Mouse (Mus musculus): ENCODE measurements around the gene Pias4. TPM values are rescaled to one million over a fixed set of nuclear protein-coding genes. Genes with fewer than 3 reads are reported as not detected.
A peak's percentile ranks its signal among the peaks of the same experiment; 100 is the strongest.
"Not testable (repeated sequence)": the region's sequence is repeated elsewhere in the genome, so short reads cannot be mapped to it uniquely, and the experiment has no call there.

Pias4 gene
- total RNA-seq, 4 experiments from 2014 or later = 27.0 to 35.1 (median 31.7) TPM

GRCm38 (mm10) chr10:81173132-81173531 lies 5.4 kb upstream of the Pias4 start:
- peak in 1 of 2 experiments; percentile 84 for DNase-seq (ENCODE audit: low spot score in 2 of 2)

- not testable (repeated sequence) for DNase-seq (ENCODE audit: low spot score in 2 of 2)
Measured at GRCm38 (mm10) chr10:81169411-81169900, 1.7 kb upstream of the Pias4 start.

GRCm38 (mm10) chr10:81168521-81169244 lies 960 bp upstream of the Pias4 start:
- peak in 1 of 2 experiments; percentile 74 for DNase-seq (ENCODE audit: low spot score in 2 of 2)

DNA sequence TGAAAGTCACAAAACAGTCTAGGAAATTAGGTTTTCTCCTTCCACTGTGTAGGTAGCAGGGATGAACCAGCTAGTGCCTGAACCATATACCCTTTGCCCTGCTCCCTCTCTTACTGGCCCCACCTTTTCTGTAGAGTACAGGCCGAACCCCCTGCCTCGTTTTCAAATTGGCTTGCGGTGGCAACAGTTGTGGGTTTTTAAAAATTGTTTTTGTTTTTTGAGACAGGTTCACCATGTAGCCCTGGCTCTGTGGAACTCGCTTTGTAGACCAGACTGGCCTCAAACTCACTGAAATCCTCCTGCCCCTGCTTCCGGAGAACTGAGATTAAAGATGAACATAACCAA lies 336 bp upstream of the Pias4 start:
- DNase-seq (ENCODE audit: low spot score in 2 of 2) = no peak

DNA sequence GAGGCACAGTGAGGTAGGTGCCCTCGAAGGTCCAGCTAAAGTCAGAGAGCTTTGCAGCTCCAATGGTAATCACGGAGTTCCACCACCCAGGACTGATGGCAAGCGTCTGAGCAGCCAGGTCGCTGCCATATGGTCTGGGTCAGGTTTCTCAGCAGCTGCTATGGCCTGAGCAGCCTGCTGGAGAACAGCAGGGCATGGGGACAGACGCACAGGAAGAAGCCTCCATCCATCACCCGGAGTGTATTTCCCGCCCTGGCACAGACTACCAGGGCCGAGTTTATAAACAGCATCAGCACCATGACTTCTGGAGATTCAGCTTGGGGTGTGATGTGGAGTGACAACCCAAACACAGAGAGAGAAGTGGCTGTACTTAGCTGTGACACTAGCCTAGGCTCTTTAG lies 2.6 kb downstream of the Pias4 start:
- no peak for DNase-seq (ENCODE audit: low spot score in 2 of 2)

DNA sequence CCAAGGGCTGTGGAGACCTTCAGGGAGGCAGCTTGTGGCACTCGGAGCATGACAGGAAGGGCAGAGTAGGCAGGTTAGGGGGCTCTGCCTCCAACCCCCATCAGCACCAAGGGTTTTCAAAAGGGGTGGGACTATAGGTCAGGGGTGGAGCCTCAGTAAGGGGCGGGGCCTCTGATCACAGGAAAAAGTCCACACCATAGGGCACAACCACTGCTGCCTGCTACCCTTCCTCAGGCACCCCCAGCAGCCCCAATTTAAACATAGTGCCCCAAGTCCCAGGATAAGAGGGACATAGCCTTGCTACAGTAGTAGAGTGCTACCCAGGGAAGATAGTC lies 5.4 kb downstream of the Pias4 start:
- DNase-seq (ENCODE audit: low spot score in 2 of 2) = no peak

- no peak for DNase-seq (ENCODE audit: low spot score in 2 of 2)
Measured at GRCm38 (mm10) chr10:81161602-81162317, 6.0 kb downstream of the Pias4 start.

DNA sequence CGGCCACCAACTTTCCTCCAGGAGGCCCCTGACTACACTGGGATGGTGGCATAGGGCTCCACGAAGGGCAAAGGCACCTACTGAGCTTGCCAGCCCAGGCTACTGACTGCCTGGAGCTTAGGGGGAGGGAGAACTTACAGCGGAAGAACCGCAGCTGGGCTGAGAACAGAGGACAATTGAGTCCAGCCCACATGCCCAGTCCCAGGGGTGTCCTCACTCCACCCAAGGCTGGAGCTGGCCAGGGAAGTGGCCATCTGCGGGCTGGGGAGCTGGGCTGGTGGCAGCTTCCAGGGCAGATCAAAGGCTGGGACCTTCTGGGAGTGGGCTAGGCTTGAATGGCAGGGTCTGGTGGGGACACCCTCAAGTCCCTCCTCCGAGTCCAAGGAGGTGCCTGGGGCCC lies 13.0 kb downstream of the Pias4 start:
- no peak for DNase-seq (ENCODE audit: low spot score in 2 of 2)

DNA sequence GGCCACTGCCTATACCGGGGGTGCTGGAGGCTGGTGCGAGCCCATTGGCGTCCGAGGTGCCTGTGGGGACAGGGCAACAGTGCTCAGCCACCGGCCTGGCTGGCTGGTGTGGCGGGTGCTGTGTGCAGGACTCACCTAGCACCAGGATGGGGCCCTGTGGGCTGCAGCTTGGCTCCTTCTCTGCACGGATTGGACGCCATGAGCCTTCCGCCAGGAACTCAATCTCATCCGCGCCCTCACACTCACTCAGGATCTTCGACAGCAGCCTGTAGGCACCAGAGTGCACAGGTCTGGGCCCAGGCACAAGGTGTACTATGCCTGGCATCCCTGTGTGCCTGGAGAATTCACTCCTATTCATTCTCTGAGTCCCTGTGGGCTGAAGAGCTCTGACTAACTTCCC lies 13.4 kb downstream of the Pias4 start:
- no peak for DNase-seq (ENCODE audit: low spot score in 2 of 2)

DNA sequence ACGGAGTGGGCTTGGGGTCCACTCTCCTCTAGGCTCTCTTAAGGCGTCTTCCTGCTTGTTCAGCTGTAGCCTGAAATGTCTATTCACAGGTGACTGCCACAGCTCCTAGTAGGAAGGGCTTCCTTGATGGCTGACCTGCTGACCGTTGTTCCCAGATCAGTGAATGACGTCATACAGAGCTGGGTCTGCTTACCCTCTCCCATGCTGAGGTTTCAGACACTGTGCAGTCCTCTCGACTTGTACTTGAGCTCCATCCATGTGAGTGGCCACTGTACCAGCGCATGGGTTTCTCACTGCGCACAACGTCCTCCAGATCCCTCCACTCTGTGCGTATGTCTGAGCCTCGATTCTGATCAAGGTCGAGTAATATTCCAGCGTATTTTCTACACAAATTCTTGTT lies 15.1 kb downstream of the Pias4 start:
- no peak for DNase-seq (ENCODE audit: low spot score in 2 of 2)

DNA sequence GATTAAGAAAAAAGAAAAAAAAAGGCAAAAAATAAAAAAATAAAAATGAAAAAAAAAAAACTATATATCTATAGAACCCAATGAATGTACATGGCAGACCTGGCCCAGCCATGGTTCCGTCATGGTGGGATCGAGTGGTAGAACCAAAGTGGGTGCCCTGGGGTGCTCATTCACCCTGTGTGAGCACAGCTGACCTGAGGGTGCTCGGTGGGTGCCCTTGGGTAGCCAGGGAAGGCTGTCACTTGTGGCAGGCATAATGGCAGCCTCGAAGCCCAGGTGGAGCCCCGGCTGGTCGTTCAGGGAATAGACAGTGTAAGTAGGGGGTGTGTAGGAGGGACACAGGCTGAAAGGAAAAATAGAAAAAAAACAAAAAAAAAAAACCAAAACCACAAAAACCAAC lies 16.5 kb downstream of the Pias4 start:
- no peak for DNase-seq (ENCODE audit: low spot score in 2 of 2)

- DNase-seq (ENCODE audit: low spot score in 2 of 2) = no peak
Measured at GRCm38 (mm10) chr10:81146296-81146695, 21.4 kb downstream of the Pias4 start.

- no peak for DNase-seq (ENCODE audit: low spot score in 2 of 2)
Measured at GRCm38 (mm10) chr10:81145778-81146177, 21.9 kb downstream of the Pias4 start.

DNA sequence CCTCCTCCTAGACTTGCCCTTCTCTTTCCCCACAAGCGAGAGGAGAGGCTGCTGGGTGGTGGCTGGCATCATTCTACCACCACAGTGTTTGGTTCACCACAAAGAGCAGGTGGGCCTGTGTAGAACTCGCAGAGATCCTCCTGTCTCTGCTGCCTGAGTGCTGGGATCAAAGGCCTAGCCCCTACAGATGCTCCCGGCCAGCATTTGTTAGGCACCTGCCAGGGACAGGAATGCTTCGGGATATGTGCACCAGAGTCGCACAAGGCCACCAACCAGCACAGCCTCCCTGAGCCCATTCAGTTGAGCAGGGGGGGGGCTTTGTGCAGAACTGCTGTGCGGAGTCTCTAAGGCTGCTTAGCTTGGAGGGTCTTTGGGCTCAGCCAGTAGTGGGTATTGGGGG lies 22.4 kb downstream of the Pias4 start:
- DNase-seq (ENCODE audit: low spot score in 2 of 2) = no peak

DNA sequence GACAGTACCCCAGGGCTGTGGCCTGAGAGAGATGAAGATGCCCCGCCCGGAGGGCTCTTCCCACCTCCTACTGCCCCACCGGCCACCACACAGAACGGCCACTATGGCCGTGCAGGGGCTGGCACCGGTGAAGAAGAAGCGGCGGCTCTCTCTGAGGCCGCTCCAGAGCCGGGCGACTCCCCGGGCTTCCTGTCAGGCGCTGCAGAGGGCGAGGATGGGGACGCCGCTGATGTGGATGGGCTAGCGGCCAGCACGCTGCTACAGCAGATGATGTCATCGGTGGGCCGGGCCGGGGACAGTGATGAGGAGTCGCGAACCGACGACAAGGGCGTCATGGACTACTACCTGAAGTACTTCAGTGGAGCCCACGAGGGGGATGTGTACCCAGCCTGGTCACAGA lies 23.1 kb downstream of the Pias4 start:
- DNase-seq (ENCODE audit: low spot score in 2 of 2) = no peak

DNA sequence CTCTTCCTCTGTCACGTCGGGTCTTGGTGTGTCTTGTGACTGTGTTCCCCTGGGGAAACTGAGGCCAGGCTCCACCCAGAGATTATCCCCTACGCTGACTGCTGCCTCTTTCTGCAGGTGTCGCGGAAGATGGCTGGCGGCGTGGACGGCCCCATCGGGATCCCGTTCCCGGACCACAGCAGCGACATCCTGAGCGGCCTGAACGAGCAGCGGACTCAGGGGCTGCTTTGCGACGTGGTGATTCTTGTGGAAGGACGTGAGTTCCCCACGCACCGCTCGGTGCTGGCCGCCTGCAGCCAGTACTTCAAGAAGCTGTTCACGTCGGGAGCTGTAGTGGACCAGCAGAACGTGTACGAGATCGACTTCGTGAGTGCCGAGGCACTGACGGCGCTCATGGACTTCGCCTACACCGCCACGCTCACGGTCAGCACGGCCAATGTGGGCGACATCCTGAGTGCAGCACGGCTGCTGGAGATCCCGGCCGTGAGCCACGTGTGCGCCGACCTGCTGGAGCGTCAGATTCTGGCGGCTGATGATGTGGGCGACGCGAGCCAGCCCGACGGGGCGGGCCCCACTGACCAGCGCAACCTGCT lies 23.8 kb downstream of the Pias4 start:
- no peak for DNase-seq (ENCODE audit: low spot score in 2 of 2)

- no peak for DNase-seq (ENCODE audit: low spot score in 2 of 2)
Measured at GRCm38 (mm10) chr10:81143157-81143633, 24.5 kb downstream of the Pias4 start.

GRCm38 (mm10) chr10:81142551-81142981 lies 25.2 kb downstream of the Pias4 start:
- DNase-seq (ENCODE audit: low spot score in 2 of 2) = no peak

DNA sequence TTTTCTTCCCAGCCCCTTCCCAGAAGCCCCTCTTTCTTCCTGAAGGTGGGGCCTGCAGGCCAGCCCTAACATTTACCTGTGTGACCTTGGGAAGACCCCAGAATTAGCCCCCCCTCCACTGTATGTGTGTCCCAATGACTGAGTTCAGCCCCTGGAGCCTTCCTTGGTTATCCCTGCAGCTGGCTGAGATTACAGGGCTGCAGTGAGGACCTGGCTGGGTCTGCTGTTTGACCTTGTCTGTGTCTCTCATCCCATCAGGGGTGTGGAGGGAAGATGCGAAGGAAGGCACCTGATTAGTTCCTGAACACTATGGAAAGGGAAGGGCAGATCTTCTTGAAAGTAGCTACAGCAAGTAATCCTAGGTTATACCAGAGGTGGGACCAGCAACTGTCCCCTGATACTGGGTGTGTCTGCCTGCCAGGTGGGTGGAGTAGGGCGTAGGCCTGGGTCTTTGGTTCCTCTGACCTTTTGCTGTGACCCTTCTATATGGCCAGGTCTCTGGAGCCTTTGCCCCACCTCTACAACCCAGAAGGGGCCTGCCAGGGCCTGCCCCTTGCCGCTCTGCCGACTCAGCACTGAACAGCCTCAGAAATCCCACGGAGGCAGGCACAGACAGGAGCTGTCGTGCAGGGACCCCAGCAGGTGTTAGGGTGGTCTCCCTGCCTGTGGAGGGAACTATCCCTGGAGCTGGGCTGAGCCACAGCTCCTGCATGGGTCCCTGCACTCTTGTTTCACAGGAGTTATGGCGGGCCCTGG lies 26.1 kb downstream of the Pias4 start:
- no peak for DNase-seq (ENCODE audit: low spot score in 2 of 2)

DNA sequence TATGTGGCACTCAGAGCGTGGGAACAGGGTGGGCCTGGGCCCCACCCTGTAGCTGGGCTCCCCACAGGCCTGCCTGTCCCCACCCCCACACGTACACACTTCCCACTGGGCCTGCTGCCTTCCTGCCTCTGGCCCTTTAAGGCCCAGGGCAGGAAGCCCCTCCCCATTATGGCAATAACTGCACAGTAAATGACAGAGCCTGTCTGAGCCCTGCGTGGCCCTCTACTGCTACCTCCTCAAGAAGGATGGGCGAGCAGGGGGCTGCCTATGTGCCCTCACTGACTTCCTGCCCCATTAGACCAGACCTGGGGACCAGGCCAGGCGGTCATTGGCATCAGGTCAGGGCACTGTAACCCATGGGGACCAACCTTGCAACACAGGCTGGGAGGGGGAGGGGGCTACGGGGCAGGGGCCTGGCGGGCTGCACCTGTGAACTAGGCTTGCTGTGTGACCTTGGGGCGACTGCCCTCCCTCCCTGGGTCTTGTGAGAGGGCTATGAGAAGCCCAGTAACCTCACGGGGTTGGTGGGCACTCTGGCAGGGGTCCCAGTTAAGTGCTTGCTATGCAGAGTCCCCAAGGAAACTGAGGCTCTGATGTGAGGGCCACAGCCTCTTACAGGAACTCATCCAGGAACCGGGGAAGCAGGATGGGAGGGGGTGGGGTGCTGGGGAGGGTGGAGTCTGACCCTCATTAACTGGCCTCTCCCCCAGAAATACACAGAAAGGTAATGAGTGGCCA lies 26.8 kb downstream of the Pias4 start:
- no peak for DNase-seq (ENCODE audit: low spot score in 2 of 2)

- no peak for DNase-seq (ENCODE audit: low spot score in 2 of 2)
Measured at GRCm38 (mm10) chr10:81140005-81140404, 27.7 kb downstream of the Pias4 start.

All from layer of hippocampus, adult 8-10 months (tissue).